Mouse (Mus musculus): ENCODE data around the gene Vps33b. TPM values are rescaled to one million over a fixed set of nuclear protein-coding genes. Genes with fewer than 3 reads are reported as not detected.
A peak's percentile ranks its signal among the peaks of the same experiment; 100 is the strongest.

Vps33b gene
- not detected in 2 replicates for polyA plus RNA-seq (2012; ENCODE audit: insufficient read depth, insufficient read length, low replicate concordance, missing spikeins)

DNA sequence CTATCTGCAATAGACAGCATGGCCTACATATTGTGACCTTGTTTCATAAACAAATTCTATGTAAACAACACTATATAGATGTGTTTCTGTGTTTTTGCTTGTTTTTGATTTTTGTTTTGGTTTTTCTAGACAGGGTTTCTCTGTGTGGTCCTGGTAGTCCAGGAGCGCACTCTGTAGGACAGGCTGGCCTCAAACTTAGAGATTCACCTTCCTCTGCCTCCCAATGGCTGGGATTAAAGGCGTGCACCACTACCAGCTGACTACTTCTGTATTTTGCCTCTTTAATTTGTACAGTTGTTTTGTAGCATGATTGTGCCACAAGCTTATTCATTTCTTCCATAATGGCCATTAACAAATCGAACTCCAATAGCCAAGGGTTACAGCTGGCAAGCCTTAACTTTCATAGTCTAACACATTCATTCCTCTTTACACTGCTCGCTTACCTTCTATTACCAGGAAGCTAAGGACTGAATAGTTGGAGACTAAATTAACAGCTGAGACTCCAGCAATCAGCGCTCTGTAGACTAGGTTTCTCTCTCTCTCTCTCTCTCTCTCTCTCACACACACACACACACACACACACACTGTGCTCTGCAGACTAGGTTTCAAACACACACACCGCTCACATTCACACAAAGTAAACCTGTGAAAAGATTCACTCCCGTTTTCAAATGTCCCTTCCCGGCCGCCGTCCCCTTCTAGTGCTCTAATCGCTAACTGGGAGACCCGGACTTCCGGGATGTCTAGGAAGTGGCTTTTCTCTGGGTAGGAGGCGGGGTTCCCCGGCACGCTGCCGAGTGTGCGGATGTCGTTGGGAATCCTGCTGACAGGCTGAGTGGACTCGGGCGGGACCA, at the start of gene Vps33b:
Vps33b (plus strand) TSS at position 753 of the 854 bp plus-strand sequence.
- Histone ChIP-seq H3K4me1 (ENCODE audit: control insufficient read depth, insufficient read depth, low read length) (0 out of 2 replicates have a peak, but pooled peaks cover 8% of the 10 kb centered on the region), H3K27ac (ENCODE audit: insufficient read depth, low read depth, low read length) (peak within 1 kb of the TSS; percentile 67), H3K4me3 (ENCODE audit: insufficient read depth, low read depth, low read length) (peak within 1 kb of the TSS; percentile 82)
- WGBS = 4% methylated on average over 21 of the region's 21 CpGs
- no peak for TF ChIP-seq CTCF (IDR thresholded peaks at IDR 0.05; ENCODE audit: insufficient read depth, low read depth, low read length)
- no peak for TF ChIP-seq POLR2A (IDR thresholded peaks at IDR 0.05; ENCODE audit: insufficient read depth, low read depth, low read length)

DNA sequence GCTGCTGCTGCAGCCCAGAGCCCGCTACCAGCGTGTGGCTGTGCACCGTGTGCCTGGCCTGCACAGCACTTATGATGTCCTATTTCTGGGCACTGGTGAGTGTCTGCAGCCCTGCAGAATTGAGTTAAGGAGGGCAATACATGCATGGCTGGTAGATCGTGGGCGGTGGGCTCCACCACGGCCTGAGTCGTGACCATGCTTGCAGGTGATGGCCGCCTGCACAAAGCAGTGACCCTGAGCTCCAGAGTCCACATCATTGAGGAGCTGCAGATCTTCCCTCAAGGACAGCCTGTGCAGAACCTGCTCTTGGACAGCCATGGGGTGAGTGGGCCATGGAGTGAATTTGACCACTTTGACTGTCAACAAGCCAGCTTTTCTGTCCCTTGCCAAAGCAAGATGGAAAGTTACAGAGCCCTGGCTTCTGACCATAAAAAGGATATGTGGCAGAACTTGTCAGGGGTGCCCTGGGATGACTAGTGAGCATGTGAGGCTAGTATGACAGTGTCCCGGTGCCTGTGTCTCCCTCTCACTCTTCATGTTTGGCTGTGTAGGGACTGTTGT, 49.1 kb upstream of the Vps33b start:
- Histone ChIP-seq H3K4me3 (ENCODE audit: insufficient read depth, low read depth, low read length) (no peak overlapping the region), H3K27ac (ENCODE audit: insufficient read depth, low read depth, low read length) (no peak overlapping the region), H3K4me1 (ENCODE audit: control insufficient read depth, insufficient read depth, low read length) (peaks cover 7% of the 10 kb centered on the region; the same call in 1 of the 2 replicates)
- WGBS = 97% methylated on average over 9 of the region's 9 CpGs
- TF ChIP-seq CTCF (IDR thresholded peaks at IDR 0.05; ENCODE audit: insufficient read depth, low read depth, low read length) (no peak), POLR2A (IDR thresholded peaks at IDR 0.05; ENCODE audit: insufficient read depth, low read depth, low read length) (no peak)

DNA sequence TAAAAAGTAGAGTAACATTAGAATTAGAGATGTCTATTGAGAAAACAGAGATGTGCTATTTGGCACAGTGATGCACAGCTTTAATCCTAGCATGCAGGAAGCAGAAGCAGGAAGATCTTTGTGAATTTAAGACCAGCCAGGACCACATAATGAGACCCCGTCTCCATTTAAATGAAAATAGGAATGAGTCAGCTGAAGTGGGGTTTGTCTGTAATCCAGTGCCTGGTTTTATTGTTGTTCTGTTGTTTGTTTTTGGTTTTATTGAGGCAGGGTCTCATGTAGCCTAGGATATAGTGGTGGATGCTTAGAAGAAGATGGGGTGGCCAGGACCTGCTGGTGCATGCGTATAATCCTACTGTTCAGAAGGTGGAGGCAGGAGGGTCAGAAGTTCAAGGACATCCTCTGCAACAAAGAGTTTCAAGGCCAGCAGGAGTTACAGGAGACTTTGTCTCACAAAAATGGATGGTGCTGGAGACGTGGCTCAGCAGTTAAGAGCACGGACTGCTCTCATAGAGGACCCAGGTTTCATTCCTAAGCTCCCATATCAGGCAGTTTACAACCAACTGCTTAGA, 48.2 kb upstream of the Vps33b start:
- Histone ChIP-seq H3K4me3 (ENCODE audit: insufficient read depth, low read depth, low read length) (no peak overlapping the region), H3K27ac (ENCODE audit: insufficient read depth, low read depth, low read length) (no peak overlapping the region), H3K4me1 (ENCODE audit: control insufficient read depth, insufficient read depth, low read length) (peaks cover 2% of the 10 kb centered on the region; the same call in 1 of the 2 replicates)
- 81% methylated on average over 4 of the region's 4 CpGs for WGBS
- TF ChIP-seq CTCF (IDR thresholded peaks at IDR 0.05; ENCODE audit: insufficient read depth, low read depth, low read length) = no peak
- no peak for TF ChIP-seq POLR2A (IDR thresholded peaks at IDR 0.05; ENCODE audit: insufficient read depth, low read depth, low read length)

DNA sequence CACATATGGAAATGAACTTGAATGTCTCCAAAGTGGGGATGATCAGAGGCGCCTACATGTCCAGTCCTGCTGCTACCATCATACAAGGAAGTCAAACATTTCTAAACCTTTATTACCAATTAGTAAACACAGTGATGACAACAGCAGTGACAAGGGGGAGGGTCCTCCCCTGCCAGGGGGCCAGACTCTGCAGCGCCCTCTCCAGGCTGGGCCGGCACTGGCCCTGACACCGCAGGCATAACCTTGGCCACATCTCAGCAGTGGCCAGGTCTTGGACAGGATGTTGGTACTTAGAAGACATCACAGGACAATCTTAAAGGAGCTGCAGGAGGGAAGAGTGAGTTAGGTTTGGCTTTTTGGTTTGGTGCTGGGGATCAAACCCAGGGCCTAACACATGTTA, 42.4 kb upstream of the Vps33b start:
- H3K27ac ChIP-seq (ENCODE audit: insufficient read depth, low read depth, low read length) = no peak overlapping the region
- WGBS = 96% methylated on average over 4 of the region's 4 CpGs
- peaks cover 3% of the 10 kb centered on the region for H3K4me1 ChIP-seq (ENCODE audit: control insufficient read depth, insufficient read depth, low read length)
- no peak overlapping the region for H3K4me3 ChIP-seq (ENCODE audit: insufficient read depth, low read depth, low read length)
- TF ChIP-seq CTCF (IDR thresholded peaks at IDR 0.05; ENCODE audit: insufficient read depth, low read depth, low read length) = no peak
- TF ChIP-seq POLR2A (IDR thresholded peaks at IDR 0.05; ENCODE audit: insufficient read depth, low read depth, low read length) = no peak

DNA sequence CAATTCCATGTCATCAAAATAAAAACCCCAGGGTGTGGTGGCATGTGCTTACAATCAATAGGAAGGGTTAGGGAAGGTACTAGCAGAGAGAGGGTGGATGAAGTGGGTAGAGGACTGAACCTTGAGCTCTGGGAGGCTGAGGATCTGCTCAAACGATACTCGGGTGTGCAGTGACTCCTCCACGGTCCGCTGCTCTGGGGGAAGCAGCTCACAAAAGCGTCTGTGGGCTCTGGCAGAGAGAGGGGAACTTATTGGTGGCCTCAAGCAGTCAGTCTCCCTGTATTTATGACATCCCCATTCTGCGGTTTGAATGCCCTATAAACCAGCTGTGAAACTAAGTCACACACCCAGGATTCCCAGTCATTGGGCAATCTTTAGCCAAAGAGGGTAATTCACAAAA, 39.3 kb upstream of the Vps33b start:
- H3K4me3 ChIP-seq (ENCODE audit: insufficient read depth, low read depth, low read length) = no peak overlapping the region
- WGBS = 48% methylated on average over 6 of the region's 6 CpGs
- no peak for TF ChIP-seq CTCF (IDR thresholded peaks at IDR 0.05; ENCODE audit: insufficient read depth, low read depth, low read length)
- no peak for TF ChIP-seq POLR2A (IDR thresholded peaks at IDR 0.05; ENCODE audit: insufficient read depth, low read depth, low read length)
- peaks cover 10% of the 10 kb centered on the region; the same call in 1 of the 2 replicates for H3K4me1 ChIP-seq (ENCODE audit: control insufficient read depth, insufficient read depth, low read length)
- H3K27ac ChIP-seq (ENCODE audit: insufficient read depth, low read depth, low read length) = no peak overlapping the region

DNA sequence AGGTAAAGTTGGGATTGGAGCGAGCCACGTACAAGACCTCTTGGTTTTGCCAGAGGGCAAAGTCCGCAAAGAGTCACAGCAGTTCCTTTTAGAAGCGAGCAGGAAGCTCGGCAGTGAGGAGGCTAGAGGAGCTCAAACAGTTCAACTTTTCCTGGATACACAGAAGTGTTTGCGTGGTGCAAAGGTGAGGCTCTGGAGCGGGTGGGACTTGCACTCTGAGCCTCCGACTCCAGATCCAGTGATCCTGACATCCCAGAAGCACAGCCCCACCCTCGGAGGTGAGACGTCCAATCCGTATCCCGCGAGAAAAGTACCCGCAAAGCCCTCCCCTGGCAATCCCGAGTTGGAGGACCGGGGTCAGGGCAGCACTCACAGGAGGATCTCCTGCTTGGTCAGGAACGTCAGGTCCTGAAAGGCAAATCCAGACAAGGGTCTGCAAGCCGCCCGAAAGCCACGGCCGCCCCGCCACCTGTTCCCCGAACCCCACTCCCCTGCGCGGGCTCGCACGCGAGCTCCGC, 37.4 kb upstream of the Vps33b start:
- Histone ChIP-seq H3K4me3 (ENCODE audit: insufficient read depth, low read depth, low read length) (peak overlapping the region; percentile 59), H3K27ac (ENCODE audit: insufficient read depth, low read depth, low read length) (no peak overlapping the region), H3K4me1 (ENCODE audit: control insufficient read depth, insufficient read depth, low read length) (peaks cover 12% of the 10 kb centered on the region; the same call in 1 of the 2 replicates)
- WGBS = 2% methylated on average over 29 of the region's 29 CpGs
- TF ChIP-seq POLR2A (IDR thresholded peaks at IDR 0.05; ENCODE audit: insufficient read depth, low read depth, low read length) = 0 out of 2 replicates have a peak, but pooled peaks have one; percentile 8
- TF ChIP-seq CTCF (IDR thresholded peaks at IDR 0.05; ENCODE audit: insufficient read depth, low read depth, low read length) = no peak

DNA sequence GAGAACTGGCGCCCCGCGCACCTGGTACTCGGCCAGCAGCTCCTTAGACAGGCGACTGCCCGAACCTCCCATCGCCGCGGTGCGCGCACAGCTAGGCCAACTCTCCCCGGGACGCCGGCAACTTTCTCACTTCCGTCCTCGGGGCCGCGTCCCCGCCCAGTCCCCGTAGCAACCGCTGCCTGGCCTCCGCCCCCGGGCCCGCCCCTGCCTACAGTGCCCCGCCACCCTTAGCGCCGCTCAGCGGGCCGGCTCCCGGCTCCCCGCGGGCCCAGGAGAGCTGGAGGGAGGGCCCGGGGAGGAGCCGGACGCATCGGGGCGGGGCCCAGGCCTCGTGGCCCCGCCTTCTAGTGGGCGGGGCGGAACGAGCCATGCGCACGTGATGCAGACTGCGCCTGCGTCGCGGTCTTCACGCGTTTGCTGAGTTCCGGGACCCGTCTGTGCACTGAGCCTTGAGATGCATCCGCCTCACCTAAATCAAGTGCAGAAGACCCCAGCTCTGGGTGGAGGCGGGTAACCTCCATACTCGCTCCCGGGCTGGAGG, 36.9 kb upstream of the Vps33b start, which contains the start of the genes Cib1 and Gdpgp1:
Cib1 (minus strand) TSS at position 325 of the 541 bp plus-strand sequence.
Gdpgp1 (plus strand) TSS at position 377 of the 541 bp plus-strand sequence.
- peaks cover 12% of the 10 kb centered on the region; the same call in 1 of the 2 replicates for H3K4me1 ChIP-seq (ENCODE audit: control insufficient read depth, insufficient read depth, low read length)
- no peak within 1 kb of the TSS for H3K27ac ChIP-seq (ENCODE audit: insufficient read depth, low read depth, low read length)
- under 1% methylated on average over 56 of the region's 56 CpGs for WGBS
- H3K4me3 ChIP-seq (ENCODE audit: insufficient read depth, low read depth, low read length) = peak within 1 kb of the TSS; percentile 59
- no peak for TF ChIP-seq CTCF (IDR thresholded peaks at IDR 0.05; ENCODE audit: insufficient read depth, low read depth, low read length)
- TF ChIP-seq POLR2A (IDR thresholded peaks at IDR 0.05; ENCODE audit: insufficient read depth, low read depth, low read length) = peak; percentile 71; the same call in 1 of the 2 replicates

DNA sequence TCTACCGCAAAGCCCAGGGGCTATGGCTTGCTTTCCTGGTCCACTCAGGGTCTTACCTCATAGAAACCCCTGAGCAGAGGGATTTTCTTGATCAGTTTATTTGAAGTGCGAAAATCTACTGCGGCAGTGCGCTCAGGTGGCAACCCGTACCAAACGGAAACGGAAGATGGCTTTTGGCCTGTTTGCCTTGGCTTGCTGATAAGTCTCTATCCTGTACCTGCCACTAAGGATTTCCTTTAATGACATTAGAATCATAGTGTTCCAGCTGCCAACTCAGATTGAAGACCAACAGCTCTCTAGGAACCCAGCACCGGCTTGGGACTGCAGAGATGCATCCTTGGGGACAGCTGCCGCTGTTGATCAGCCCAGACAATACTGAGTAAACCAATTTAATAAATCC, 35.6 kb upstream of the Vps33b start:
- Histone ChIP-seq H3K4me3 (ENCODE audit: insufficient read depth, low read depth, low read length) (no peak overlapping the region), H3K27ac (ENCODE audit: insufficient read depth, low read depth, low read length) (no peak overlapping the region), H3K4me1 (ENCODE audit: control insufficient read depth, insufficient read depth, low read length) (peaks cover 12% of the 10 kb centered on the region; the same call in 1 of the 2 replicates)
- 84% methylated on average over 9 of the region's 9 CpGs for WGBS
- no peak for TF ChIP-seq POLR2A (IDR thresholded peaks at IDR 0.05; ENCODE audit: insufficient read depth, low read depth, low read length)
- TF ChIP-seq CTCF (IDR thresholded peaks at IDR 0.05; ENCODE audit: insufficient read depth, low read depth, low read length) = no peak
